Mouse (Mus musculus) heart, postnatal 0 days (tissue): ENCODE data around the gene Zfp87. TPM values are rescaled to one million over a fixed set of nuclear protein-coding genes. Genes with fewer than 3 reads are reported as not detected.

Source experiments
- ATAC-seq: fragments of 200-750 bp; cut with Nextera tagmentation; 2 replicates; pipeline ENCODE4 v1.8.0; 2017; ENCODE audit warnings: low read depth, moderate number of reproducible peaks, moderate library complexity; ENCODE audit not compliant: insufficient read depth
- DNase-seq: peaks from one replicate; pipeline ENCODE4 v3.0.0-alpha.2; 2016; ENCODE audit warnings: low spot score
- H3K27ac ChIP-seq: fragments of 300-500 bp; sonication (generic); 2 replicates; pipeline ENCODE4 v1.5.1; 2014; ENCODE audit warnings: low read depth, mild to moderate bottlenecking
- H3K27me3 ChIP-seq: fragments of 300-500 bp; sonication (generic); 2 replicates; pipeline ENCODE4 v1.6.1; 2014; ENCODE audit warnings: low read length, mixed read lengths; ENCODE audit not compliant: control insufficient read depth, insufficient read depth
- H3K36me3 ChIP-seq: fragments of 300-500 bp; sonication (generic); replicated peaks from 2 replicates; pipeline ENCODE4 v1.6.1; 2014; ENCODE audit warnings: low read length, mixed read lengths; ENCODE audit not compliant: control insufficient read depth, insufficient read depth
- H3K4me1 ChIP-seq: fragments of 300-500 bp; sonication (generic); 2 replicates; pipeline ENCODE4 v1.6.1; 2014; ENCODE audit warnings: antibody characterized with exemption; ENCODE audit not compliant: control insufficient read depth, insufficient read depth
- H3K4me2 ChIP-seq: fragments of 300-500 bp; sonication (generic); 2 replicates; pipeline ENCODE4 v1.6.1; 2014; ENCODE audit warnings: low read depth, mild to moderate bottlenecking, low read length, moderate library complexity
- H3K4me3 ChIP-seq: fragments of 300-500 bp; sonication (generic); 2 replicates; pipeline ENCODE4 v1.5.1; 2014; ENCODE audit warnings: low read depth, low read length
- H3K9ac ChIP-seq: fragments of 300-500 bp; sonication (generic); replicated peaks from 2 replicates; pipeline ENCODE4 v1.6.1; 2014; ENCODE audit warnings: low read depth, low read length, mixed read lengths
- H3K9me3 ChIP-seq: fragments of 300-500 bp; sonication (generic); replicated peaks from 2 replicates; pipeline ENCODE4 v1.6.1; 2016; ENCODE audit warnings: low read length; ENCODE audit not compliant: control insufficient read depth
- CTCF ChIP-seq: IDR thresholded peaks from 2 replicates; pipeline ENCODE4 v1.5.1; 2016; ENCODE audit warnings: antibody characterized with exemption, control low read depth, low read depth
- EP300 ChIP-seq: IDR thresholded peaks from 2 replicates; pipeline ENCODE4 v1.6.1; 2016; ENCODE audit warnings: antibody characterized with exemption, low read depth
- WGBS: fragments of 180-500 bp; shearing (Covaris S2); extraction: QIAGEN DNeasy Blood & Tissue Kit; methylation state at CpG from one replicate; pipeline ENCODE4 v1.1.7; 2014; 5-methylcytosine and 5-hydroxymethylcytosine counted together
- polyA plus RNA-seq: library from polyadenylated mRNA; unstranded; fragments of >200 nt; fragmentation: Nextera tagmentation; extraction: Ambion mirVana; gene quantifications from 2 replicates; pipeline ENCODE4 v1.2.1, GENCODE M21; 2015
- total RNA-seq: library from RNA; depleted of rRNA; stranded (reverse); fragments of >200 nt; gene quantifications from 2 replicates; pipeline ENCODE4 v1.2.3, GENCODE M21; 2014; ENCODE audit warnings: low replicate concordance; rRNA removed

Gene Zfp87
- total RNA-seq (7.9 and 10.7 TPM in 2 replicates), polyA plus RNA-seq (25.2 and 28.2 TPM in 2 replicates)

DNA sequence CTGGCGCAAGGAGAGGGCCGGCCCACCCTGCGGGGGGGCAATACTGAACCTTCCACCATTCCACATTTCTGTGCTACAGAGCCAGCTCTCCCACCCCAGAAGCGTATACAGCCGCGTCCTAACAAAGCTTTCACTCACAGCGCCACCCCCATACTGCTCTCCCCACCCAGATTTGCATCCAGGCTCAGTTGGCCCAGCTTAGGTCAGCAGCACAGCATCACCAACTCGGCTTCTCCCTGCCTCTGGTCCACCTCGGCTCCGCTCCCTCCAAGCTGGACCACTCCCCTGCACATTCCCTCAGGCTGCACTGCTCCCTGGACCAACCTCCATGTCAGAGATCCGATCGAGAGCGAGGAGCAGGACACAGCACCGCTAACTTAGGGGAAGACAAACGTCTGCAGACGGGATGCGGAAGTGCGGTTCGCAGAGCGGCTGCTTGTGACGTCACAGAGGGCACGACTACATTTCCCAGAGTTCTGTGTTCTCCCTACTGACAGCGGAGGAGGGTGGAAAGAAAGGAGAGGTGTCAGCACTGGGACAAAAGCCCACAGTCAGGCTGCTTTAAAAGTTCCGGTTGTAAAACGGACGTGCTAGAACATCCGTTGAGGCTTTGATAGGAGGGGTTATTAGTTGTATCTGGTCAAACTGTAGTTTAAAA lies at the start of gene Zfp87, which contains the start of gene Gm26965:
Zfp87 (minus strand) TSS at position 425 of the 658 bp plus-strand sequence.
Gm26965 (minus strand) TSS at position 399 of the 658 bp plus-strand sequence.
- no peaks in the 10 kb centered on the region for H3K9me3 ChIP-seq
- H3K27ac ChIP-seq, result peak within 1 kb of the TSS; percentile 62
- DNase-seq, result peak; percentile 98
- TF ChIP-seq EP300, result no peak
- no peak for TF ChIP-seq CTCF
- under 1% methylated on average over 27 of the region's 27 CpGs for WGBS
- H3K4me2 ChIP-seq, result peak within 1 kb of the TSS; percentile 88
- peaks cover 15% of the 10 kb centered on the region for H3K4me1 ChIP-seq
- no peaks in the 10 kb centered on the region for H3K27me3 ChIP-seq
- H3K36me3 ChIP-seq, result peaks cover 6% of the 10 kb centered on the region; the same call in 1 of the 2 replicates
- peak within 1 kb of the TSS; percentile 64 for H3K9ac ChIP-seq
- peak within 1 kb of the TSS; percentile 68 for H3K4me3 ChIP-seq
- peak; percentile 98 for ATAC-seq

DNA sequence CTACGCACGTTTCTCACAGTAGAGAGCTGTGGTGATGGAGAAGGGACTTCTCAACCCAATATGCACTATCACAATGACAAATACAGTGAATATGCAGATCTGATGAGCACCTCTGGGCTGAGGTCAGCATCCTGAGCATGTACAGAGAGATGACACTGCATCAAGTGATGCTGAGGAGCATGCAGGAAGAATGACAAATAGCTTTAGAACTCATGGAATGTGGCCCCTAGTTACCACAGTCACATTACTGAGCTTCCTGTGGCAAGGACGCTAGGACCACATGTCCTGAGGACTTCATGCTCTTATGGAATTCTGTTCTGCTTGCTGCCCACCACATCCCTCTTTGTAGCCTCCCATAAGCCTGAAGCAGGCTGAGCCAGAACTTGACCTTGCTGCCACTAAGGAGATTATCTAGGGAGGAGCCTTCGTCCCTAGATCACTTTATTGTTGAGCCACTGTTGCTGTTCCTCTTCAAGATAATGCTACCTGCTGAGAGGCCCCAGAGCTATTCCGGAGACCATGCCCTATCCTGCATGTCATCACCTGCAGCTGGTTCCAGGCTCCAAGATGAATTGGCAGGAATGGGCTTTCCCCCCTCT lies 46.7 kb upstream of the Zfp87 start:
- DNase-seq, result no peak

DNA sequence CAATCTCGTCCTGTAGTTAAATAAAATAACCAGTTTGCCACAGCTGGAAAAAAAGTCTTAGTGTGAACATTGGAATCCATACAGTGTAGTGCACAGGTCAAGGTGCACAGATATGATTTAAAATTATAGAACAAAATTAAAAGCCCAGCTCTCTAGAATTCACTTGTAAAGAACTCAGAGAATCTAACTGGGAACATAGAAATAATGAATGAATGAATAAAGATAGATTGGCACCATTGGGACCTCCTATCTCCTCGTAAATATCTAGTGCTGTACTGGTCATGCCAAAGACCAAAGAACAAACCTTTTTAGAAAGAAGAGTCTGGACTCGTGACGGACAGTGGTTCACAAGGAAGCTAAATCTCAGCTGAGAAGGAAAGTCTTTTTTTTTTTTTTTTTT lies 27.8 kb upstream of the Zfp87 start, which contains the start of gene Zfp748:
Zfp748 (minus strand) TSS at position 101 of the 400 bp plus-strand sequence.
- H3K9me3 ChIP-seq, result no peaks in the 10 kb centered on the region

More for the DNA sequence above, 46.7 kb upstream of the Zfp87 start:
- Histone ChIP-seq H3K9ac (no peak overlapping the region), H3K27me3 (no peaks in the 10 kb centered on the region), H3K4me3 (no peak overlapping the region), H3K36me3 (no peaks in the 10 kb centered on the region), H3K9me3 (peaks cover 5% of the 10 kb centered on the region; the same call in 1 of the 2 replicates), H3K27ac (no peak overlapping the region), H3K4me1 (no peaks in the 10 kb centered on the region), H3K4me2 (no peak overlapping the region)
- TF ChIP-seq CTCF, result no peak
- no peak for TF ChIP-seq EP300
- ATAC-seq, result no peak
- 54% methylated on average over 5 of the region's 5 CpGs for WGBS

DNA sequence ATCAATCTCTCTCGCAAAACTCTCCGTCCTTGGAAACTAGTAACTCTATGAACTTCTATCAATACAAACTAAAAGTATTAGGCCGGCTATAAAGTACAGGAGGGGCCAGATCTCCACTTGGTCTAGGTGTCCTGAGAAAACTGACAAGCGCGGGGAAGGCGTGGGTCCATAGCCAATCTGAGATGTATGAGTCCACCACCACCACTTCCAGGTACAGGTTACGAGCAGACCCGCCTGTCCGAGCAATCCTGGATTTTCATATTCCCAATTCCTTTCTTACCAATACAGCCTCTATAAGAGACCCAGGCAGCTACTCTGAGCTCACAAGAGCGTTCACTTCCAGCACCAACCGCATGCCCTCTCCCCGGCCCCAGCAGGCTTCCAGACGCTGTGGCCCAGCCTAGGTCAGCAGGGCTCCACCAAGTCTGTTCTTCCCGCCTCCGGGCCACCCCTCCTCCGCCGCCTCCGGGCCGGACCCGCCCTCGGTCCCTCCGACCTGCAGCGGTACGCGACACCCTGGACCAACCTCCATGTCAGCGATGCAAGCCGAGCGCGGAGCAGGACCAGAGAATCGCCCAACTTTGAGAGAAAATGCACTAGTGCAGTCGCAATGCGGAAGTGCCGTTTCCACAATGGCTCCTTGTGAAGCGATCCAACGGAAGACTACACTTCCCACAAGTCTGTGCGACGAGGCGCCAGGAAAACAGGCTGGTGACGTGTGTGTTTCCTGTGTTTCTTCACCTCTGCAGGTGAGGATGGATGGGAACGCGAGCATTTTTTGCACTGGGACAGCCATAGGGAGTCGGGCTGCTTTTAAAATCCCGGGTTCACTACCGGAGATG lies 26.7 kb upstream of the Zfp87 start:
- no peaks in the 10 kb centered on the region for H3K27me3 ChIP-seq
- under 1% methylated on average over 44 of the region's 44 CpGs for WGBS
- peaks cover 10% of the 10 kb centered on the region for H3K4me1 ChIP-seq
- no peaks in the 10 kb centered on the region for H3K36me3 ChIP-seq
- peak overlapping the region; percentile 88 for H3K27ac ChIP-seq
- DNase-seq, result peak; percentile 84
- TF ChIP-seq EP300, result no peak
- TF ChIP-seq CTCF, result no peak
- no peaks in the 10 kb centered on the region for H3K9me3 ChIP-seq
- H3K9ac ChIP-seq, result peak overlapping the region; percentile 86
- peak; percentile 96 for ATAC-seq
- H3K4me2 ChIP-seq, result peak overlapping the region; percentile 87
- H3K4me3 ChIP-seq, result peak overlapping the region; percentile 99

More for the DNA sequence above, 27.8 kb upstream of the Zfp87 start, which contains the start of gene Zfp748:
- Histone ChIP-seq H3K9ac (peak within 1 kb of the TSS; percentile 86), H3K27me3 (no peaks in the 10 kb centered on the region), H3K27ac (peak within 1 kb of the TSS; percentile 88), H3K4me2 (peak within 1 kb of the TSS; percentile 87), H3K4me1 (peaks cover 10% of the 10 kb centered on the region), H3K36me3 (no peaks in the 10 kb centered on the region), H3K4me3 (peak within 1 kb of the TSS; percentile 99)
- DNase-seq, result no peak
- TF ChIP-seq EP300 (no peak), CTCF (no peak)
- WGBS, result 81% methylated on average over 4 of the region's 4 CpGs
- no peak for ATAC-seq

DNA sequence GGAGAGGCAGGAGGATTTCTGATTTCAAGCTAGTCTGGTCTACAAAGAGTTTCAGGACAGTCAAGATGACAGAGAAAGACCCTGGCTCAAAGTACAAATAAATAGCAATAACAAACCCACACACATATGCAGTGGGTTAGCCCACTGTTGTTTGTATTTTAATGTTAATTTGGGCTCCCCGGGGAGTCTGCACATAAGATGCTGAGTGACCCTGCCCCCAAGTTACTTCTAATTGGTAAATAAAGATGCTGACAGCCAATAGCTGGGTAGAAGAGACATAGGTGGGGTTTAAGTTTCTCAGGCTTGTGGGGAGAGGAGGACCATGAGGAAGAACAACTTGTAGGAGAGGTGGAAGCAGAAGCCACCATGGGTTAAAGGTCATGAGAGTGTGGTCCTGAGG lies 20.0 kb upstream of the Zfp87 start:
- H3K27ac ChIP-seq, result no peak overlapping the region
- no peaks in the 10 kb centered on the region for H3K27me3 ChIP-seq
- no peaks in the 10 kb centered on the region for H3K9me3 ChIP-seq
- H3K36me3 ChIP-seq, result peaks cover 38% of the 10 kb centered on the region
- H3K4me3 ChIP-seq, result no peak overlapping the region
- no peaks in the 10 kb centered on the region for H3K4me1 ChIP-seq
- no peak overlapping the region for H3K4me2 ChIP-seq
- H3K9ac ChIP-seq, result no peak overlapping the region
- TF ChIP-seq EP300, result no peak
- no peak for TF ChIP-seq CTCF
- no peak for ATAC-seq
- DNase-seq, result no peak
- 87% methylated on average over 1 of the region's 1 CpGs for WGBS
